Mouse (Mus musculus): ENCODE measurements at regions not wholly inside any gene's neighbourhood (a gene's known extent, or its start where the extent isn't known, plus 50 kb on each side); places are given as distances from the start of the nearest gene placed in this dataset.

- DNase-seq (ENCODE audit: low spot score in 2 of 2) = peak; percentile 33 to 70
Measured at GRCm38 (mm10) chr3:35102715-35103591, 452.7 kb downstream of the Sox2 start.

GRCm38 (mm10) chr3:35104884-35105283 is 454.7 kb downstream of the Sox2 start:
- no peak for DNase-seq (ENCODE audit: low spot score in 2 of 2)

- DNase-seq (ENCODE audit: low spot score in 2 of 2) = no peak
Measured at GRCm38 (mm10) chr3:35106097-35106496, 455.9 kb downstream of the Sox2 start.

- DNase-seq (ENCODE audit: low spot score in 2 of 2) = no peak
Measured at GRCm38 (mm10) chr3:35133477-35133876, 483.3 kb downstream of the Sox2 start.

GRCm38 (mm10) chr3:35141500-35142220 is 491.5 kb downstream of the Sox2 start:
- DNase-seq (ENCODE audit: low spot score in 2 of 2) = no peak

- DNase-seq (ENCODE audit: low spot score in 2 of 2) = no peak
Measured at GRCm38 (mm10) chr3:35142683-35143082, 492.5 kb downstream of the Sox2 start.

- DNase-seq (ENCODE audit: low spot score in 2 of 2) = no peak
Measured at GRCm38 (mm10) chr3:35145569-35145968, 495.4 kb downstream of the Sox2 start.

GRCm38 (mm10) chr3:35146681-35147080 is 496.5 kb downstream of the Sox2 start:
- DNase-seq (ENCODE audit: low spot score in 2 of 2) = no peak

- peak; percentile 12 to 23 for DNase-seq (ENCODE audit: low spot score in 2 of 2)
Measured at GRCm38 (mm10) chr3:35149251-35149691, 499.1 kb downstream of the Sox2 start.

GRCm38 (mm10) chr3:35152191-35152590 is 502.0 kb downstream of the Sox2 start:
- no peak for DNase-seq (ENCODE audit: low spot score in 2 of 2)

GRCm38 (mm10) chr3:35154266-35154665 is 504.1 kb downstream of the Sox2 start:
- no peak for DNase-seq (ENCODE audit: low spot score in 2 of 2)

- DNase-seq (ENCODE audit: low spot score in 2 of 2) = no peak
Measured at GRCm38 (mm10) chr3:35168676-35169075, 518.5 kb downstream of the Sox2 start.

GRCm38 (mm10) chr3:35178759-35179440 is 528.7 kb downstream of the Sox2 start:
- no peak for DNase-seq (ENCODE audit: low spot score in 2 of 2)

GRCm38 (mm10) chr3:35208526-35208925 is 545.4 kb upstream of the Atp11b start:
- DNase-seq (ENCODE audit: low spot score in 2 of 2) = no peak

GRCm38 (mm10) chr3:35219394-35219793 is 534.5 kb upstream of the Atp11b start:
- no peak for DNase-seq (ENCODE audit: low spot score in 2 of 2)

- no peak for DNase-seq (ENCODE audit: low spot score in 2 of 2)
Measured at GRCm38 (mm10) chr3:35221183-35221582, 532.7 kb upstream of the Atp11b start.

- DNase-seq (ENCODE audit: low spot score in 2 of 2) = no peak
Measured at GRCm38 (mm10) chr3:35222251-35222650, 531.7 kb upstream of the Atp11b start.

- peak in 1 of 2 experiments; percentile 5 for DNase-seq (ENCODE audit: low spot score in 2 of 2)
Measured at GRCm38 (mm10) chr3:35225051-35225701, 528.7 kb upstream of the Atp11b start.

- DNase-seq (ENCODE audit: low spot score in 2 of 2) = no peak
Measured at GRCm38 (mm10) chr3:35225774-35226365, 528.0 kb upstream of the Atp11b start.

GRCm38 (mm10) chr3:35231158-35231928 is 522.6 kb upstream of the Atp11b start:
- no peak for DNase-seq (ENCODE audit: low spot score in 2 of 2)

- no peak for DNase-seq (ENCODE audit: low spot score in 2 of 2)
Measured at GRCm38 (mm10) chr3:35232487-35232886, 521.4 kb upstream of the Atp11b start.
